Mouse (Mus musculus) ES-E14 (cell line): ENCODE data around the gene Arid2. TPM values are rescaled to one million over a fixed set of nuclear protein-coding genes. Genes with fewer than 3 reads are reported as not detected.
"Not testable (repeated sequence)": the region's sequence is repeated elsewhere in the genome, so short reads cannot be mapped to it uniquely, and the experiment has no call there.

ENCODE experiments used
- DNase-seq: peaks from one replicate; pipeline ENCODE4 v3.0.0-alpha.2; 2013; ENCODE audit warnings: low read depth, low spot score
- H3K27ac ChIP-seq: 2 replicates; pipeline ENCODE4 v1.5.1; 2012; ENCODE audit warnings: low read depth, mild to moderate bottlenecking, low read length, moderate library complexity, mixed read lengths; ENCODE audit not compliant: poor library complexity, insufficient read depth, severe bottlenecking
- H3K36me3 ChIP-seq: 2 replicates; pipeline ENCODE4 v1.6.1; 2012; ENCODE audit warnings: mild to moderate bottlenecking, low read length, moderate library complexity, mixed read lengths; ENCODE audit not compliant: control insufficient read depth, poor library complexity, insufficient read depth, severe bottlenecking
- H3K4me1 ChIP-seq, 2 experiments: fragments of 150-350 bp in 1 of 2; sonication (generic) in 1 of 2; 2 replicates each; pipeline ENCODE4 v1.6.1; 2012; ENCODE audit warnings: low read length in 2 of 2, mild to moderate bottlenecking in 1 of 2, mixed read lengths in 1 of 2; ENCODE audit not compliant: control insufficient read depth in 2 of 2, insufficient read depth in 2 of 2, poor library complexity in 1 of 2
- H3K4me3 ChIP-seq, 2 experiments: fragments of 150-350 bp in 1 of 2; sonication (generic) in 1 of 2; 2 replicates each; pipeline ENCODE4 v1.5.1; 2012; ENCODE audit warnings: low read length in 2 of 2, low read depth in 1 of 2, mild to moderate bottlenecking in 1 of 2, mixed read lengths in 1 of 2; ENCODE audit not compliant: insufficient read depth in 1 of 2, poor library complexity in 1 of 2, severe bottlenecking in 1 of 2
- H3K9ac ChIP-seq: 2 replicates; pipeline ENCODE4 v1.6.1; 2012; ENCODE audit warnings: low read depth, mild to moderate bottlenecking, low read length, mixed read lengths; ENCODE audit not compliant: poor library complexity, insufficient read depth, severe bottlenecking
- H3K9me3 ChIP-seq: fragments of 150-350 bp; sonication (generic); 2 replicates; pipeline ENCODE4 v1.6.1; 2012; ENCODE audit warnings: low read depth, mild to moderate bottlenecking, low read length; ENCODE audit not compliant: control insufficient read depth, insufficient read depth
- CHD2 ChIP-seq: IDR thresholded peaks from 2 replicates; pipeline ENCODE4 v1.6.1; 2014; ENCODE audit warnings: mild to moderate bottlenecking, low read depth, low read length, inconsistent platforms
- HCFC1 ChIP-seq: IDR thresholded peaks from 2 replicates; pipeline ENCODE4 v1.6.1; 2012; ENCODE audit warnings: low read length, inconsistent platforms, borderline replicate concordance; ENCODE audit not compliant: insufficient read depth
- MAFK ChIP-seq: IDR thresholded peaks from 2 replicates; pipeline ENCODE4 v1.6.1; 2014; ENCODE audit warnings: mild to moderate bottlenecking, low read depth, low read length, inconsistent platforms; ENCODE audit not compliant: insufficient read depth
- ZC3H11A ChIP-seq: IDR thresholded peaks from 2 replicates; pipeline ENCODE4 v1.6.1; 2012; ENCODE audit warnings: low read depth, mild to moderate bottlenecking, inconsistent platforms, low read length, borderline replicate concordance
- ZNF384 ChIP-seq: IDR thresholded peaks from 2 replicates; pipeline ENCODE4 v1.6.1; 2012; ENCODE audit warnings: low read depth, low read length, inconsistent platforms
- in situ Hi-C, 2 experiments: fragments of 600-800 bp; cut with MboI; formaldehyde crosslinking; loops; one replicate each; pipeline ENCODE4 v1.15.1; 2025; ENCODE audit warnings: low sequenced_read_pairs in 2 of 2, inconsistent platforms in 1 of 2; ENCODE audit not compliant: unreplicated experiment in 2 of 2
- total RNA-seq: library from RNA; depleted of rRNA; stranded (reverse); fragments of 300-350 nt; gene quantifications from 2 replicates; pipeline ENCODE4 v1.2.3, GENCODE M21; 2012

Gene Arid2
- total RNA-seq, 1 experiment: 33.2 TPM

GRCm38 (mm10) chr15:96312902-96313301 is 25.6 kb downstream of the Arid2 start:
- TF ChIP-seq HCFC1 (no peak), ZC3H11A (no peak), ZNF384 (no peak), CHD2 (no peak), MAFK (no peak)
- in situ Hi-C loops: no loop called here
- DNase-seq: no peak
- Histone ChIP-seq H3K4me3 (no peak overlapping the region), H3K36me3 (peaks cover 1% of the 10 kb centered on the region; the same call in 1 of the 2 replicates), H3K4me1 (peaks cover 0 to 2% of the 10 kb centered on the region in 2 experiments; a peak in 1 of 4 replicates), H3K27ac (no peak overlapping the region), H3K9ac (no peak overlapping the region), H3K9me3 (no peaks in the 10 kb centered on the region)

DNA sequence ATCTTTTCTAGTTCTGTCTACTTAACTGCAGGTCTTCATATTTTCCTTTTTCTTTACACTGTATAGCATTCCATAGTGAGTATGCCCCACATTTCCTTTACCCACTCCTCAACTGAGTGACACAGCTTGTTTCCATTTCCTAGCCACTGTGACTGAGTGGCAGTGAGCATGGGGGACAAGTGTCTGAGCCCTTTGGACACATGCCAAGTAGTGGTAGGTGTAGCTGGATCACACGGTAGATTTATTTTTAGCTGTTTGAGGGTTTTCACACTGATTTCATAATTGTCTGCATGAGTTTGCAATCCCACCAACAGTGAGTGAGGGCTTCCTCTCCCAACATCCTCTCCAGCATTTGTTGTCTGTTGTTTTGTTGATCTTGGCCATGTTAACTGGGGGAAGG is 28.3 kb downstream of the Arid2 start:
- Histone ChIP-seq H3K9me3 (no peaks in the 10 kb centered on the region), H3K4me1 (0 out of 4 replicates have a peak, but pooled peaks cover 0 to 2% of the 10 kb centered on the region in 2 experiments), H3K27ac (no peak overlapping the region), H3K4me3 (no peak overlapping the region), H3K36me3 (no peaks in the 10 kb centered on the region; the same call in 1 of the 2 replicates), H3K9ac (no peak overlapping the region)
- TF ChIP-seq HCFC1 (no peak), MAFK (no peak), ZC3H11A (no peak)
- DNase-seq: no peak
- in situ Hi-C loops: no loop called here

- TF ChIP-seq MAFK (no peak), CHD2 (no peak), ZC3H11A (no peak), HCFC1 (no peak), ZNF384 (no peak)
- Histone ChIP-seq H3K9me3 (no peaks in the 10 kb centered on the region), H3K9ac (no peak overlapping the region), H3K4me3 (no peak overlapping the region), H3K36me3 (no peaks in the 10 kb centered on the region), H3K4me1 (0 out of 4 replicates have a peak, but pooled peaks cover 0 to 2% of the 10 kb centered on the region in 2 experiments), H3K27ac (no peak overlapping the region)
- in situ Hi-C loops: no loop called here
- no peak for DNase-seq
Observed at GRCm38 (mm10) chr15:96319335-96319734, 32.0 kb downstream of the Arid2 start.

DNA sequence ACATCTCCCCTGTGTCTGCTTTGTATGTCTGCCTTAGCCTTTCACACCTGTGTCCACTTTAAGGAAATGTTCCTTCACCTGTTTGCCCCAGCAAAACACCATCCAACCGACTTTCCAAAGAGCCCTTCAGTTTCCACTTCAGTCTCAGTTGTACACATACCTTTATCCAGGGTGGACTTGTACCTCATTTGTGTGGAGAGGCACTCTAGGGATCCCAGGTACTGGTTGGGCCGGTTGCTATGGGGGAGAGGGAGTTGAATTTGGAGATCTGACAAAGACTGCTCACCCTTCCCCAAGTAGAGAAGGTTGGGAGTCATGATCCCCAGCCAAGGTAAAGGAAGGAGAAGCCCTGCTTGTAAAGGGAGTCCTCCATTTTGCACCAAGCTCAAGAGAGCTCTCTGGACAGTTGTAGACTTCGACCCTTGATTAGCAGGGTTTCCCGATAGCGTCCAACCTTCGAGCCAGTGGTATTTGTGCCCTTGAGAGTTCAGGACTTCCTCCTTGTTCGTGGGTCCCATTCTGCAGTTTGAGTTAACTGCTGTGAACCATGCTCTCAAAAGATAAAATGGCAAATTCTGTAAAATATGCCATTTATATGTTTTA is 38.5 kb downstream of the Arid2 start:
- no peaks in the 10 kb centered on the region for H3K4me1 ChIP-seq
- DNase-seq: no peak
- no peak overlapping the region for H3K27ac ChIP-seq
- TF ChIP-seq ZC3H11A (no peak), MAFK (no peak), ZNF384 (no peak), HCFC1 (no peak), CHD2 (no peak)
- H3K9ac ChIP-seq: no peak overlapping the region
- in situ Hi-C loops: no loop called here
- no peak overlapping the region for H3K4me3 ChIP-seq
- H3K36me3 ChIP-seq: peaks cover 4% of the 10 kb centered on the region; the same call in 1 of the 2 replicates
- no peaks in the 10 kb centered on the region for H3K9me3 ChIP-seq

GRCm38 (mm10) chr15:96328722-96329121 is 41.4 kb downstream of the Arid2 start:
- in situ Hi-C loops, H3K9me3 ChIP-seq, H3K9ac ChIP-seq, H3K27ac ChIP-seq, H3K36me3 ChIP-seq, DNase-seq, H3K4me3 ChIP-seq: not testable (repeated sequence)
- H3K4me1 ChIP-seq: peaks cover 3 to 11% of the 10 kb centered on the region in 2 experiments; a peak in 3 of 4 replicates
